In genomic region chr14:75197027-75197426, GRCm38 (mm10) we compare ENCODE assay signal across 9 mouse cellular contexts. TPM values are rescaled to one million over a fixed set of nuclear protein-coding genes. Genes with fewer than 3 reads are reported as not detected.
DNase-seq lines count a peak whose midpoint lies in the region; TF ChIP-seq lines count a peak whose summit lies in the region.
"Had no signal": no experiment of that assay in that cellular context is flagged by ENCODE, and none has a peak within 500 bp of the region (broad histone marks: within the 10 kb centered on the region; RNA-seq: fewer than 3 reads in every experiment).

No protein-coding gene starts in this region.

- TF ChIP-seq POLR2A in embryonic fibroblast, embryonic 13.5 days (IDR thresholded peaks at IDR 0.05; ENCODE audit: low read depth, low read length), result no peak

- H3K4me1 ChIP-seq in embryonic fibroblast, embryonic 13.5 days (ENCODE audit: control insufficient read depth, insufficient read depth, low read length), result no peaks in the 10 kb centered on the region

- no peak overlapping the region for H3K27ac ChIP-seq in embryonic fibroblast, embryonic 13.5 days (ENCODE audit: insufficient read depth, low read length)
- H3K27ac ChIP-seq in layer of hippocampus, adult 2 months, result no peak overlapping the region

- H3K4me3 ChIP-seq in embryonic fibroblast, embryonic 13.5 days (ENCODE audit: insufficient read depth, low read length), result no peak overlapping the region
- no peak overlapping the region for H3K4me3 ChIP-seq in layer of hippocampus, adult 2 months

- TF ChIP-seq CTCF in embryonic fibroblast, embryonic 13.5 days (IDR thresholded peaks at IDR 0.05; ENCODE audit: borderline replicate concordance, insufficient read depth, low read length), result peak; percentile 54; the same call in 1 of the 2 replicates
- TF ChIP-seq CTCF in layer of hippocampus, adult 2 months (conservative IDR thresholded peaks at IDR 0.05), result peak; percentile 95

- peak; percentile 44 for DNase-seq in gastrocnemius, postnatal 10 days
- no peak for DNase-seq in gastrocnemius, postnatal 25 days
- DNase-seq in CD4-positive helper T cell, adult 2 months (ENCODE audit: low read depth, low spot score), result peak; percentile 78
- DNase-seq in brain, adult 2 months (ENCODE audit: low read depth, low spot score), result peak; percentile 84
- DNase-seq in layer of hippocampus, adult 2 months (ENCODE audit: low spot score in 2 of 2), result peak; percentile 62 to 80
- DNase-seq in lung, postnatal 36 days, result peak; percentile 77
- peak; percentile 70 for DNase-seq in testis, postnatal 10 days (ENCODE audit: low spot score)

RNA-seq across cellular contexts. Expression of gene Cpb2, which starts 45.1 kb away (rescaled TPM):
- total RNA-seq in gastrocnemius, postnatal 10 days (2021), result not detected
- total RNA-seq in gastrocnemius, postnatal 25 days (2021), result not detected
- not detected in 2 replicates for polyA plus RNA-seq in embryonic fibroblast, embryonic 13.5 days (2011; ENCODE audit: insufficient read length, low read depth, missing spikeins)
- total RNA-seq in layer of hippocampus, adult 2 months (2021), result not detected
- total RNA-seq: layer of hippocampus, postnatal 36 days had no signal
